Mouse (Mus musculus): ENCODE results near the gene Abcf2.
"Not testable (repeated sequence)": the region's sequence is repeated elsewhere in the genome, so short reads cannot be mapped to it uniquely, and the experiment has no call there.

The Abcf2 gene

DNA sequence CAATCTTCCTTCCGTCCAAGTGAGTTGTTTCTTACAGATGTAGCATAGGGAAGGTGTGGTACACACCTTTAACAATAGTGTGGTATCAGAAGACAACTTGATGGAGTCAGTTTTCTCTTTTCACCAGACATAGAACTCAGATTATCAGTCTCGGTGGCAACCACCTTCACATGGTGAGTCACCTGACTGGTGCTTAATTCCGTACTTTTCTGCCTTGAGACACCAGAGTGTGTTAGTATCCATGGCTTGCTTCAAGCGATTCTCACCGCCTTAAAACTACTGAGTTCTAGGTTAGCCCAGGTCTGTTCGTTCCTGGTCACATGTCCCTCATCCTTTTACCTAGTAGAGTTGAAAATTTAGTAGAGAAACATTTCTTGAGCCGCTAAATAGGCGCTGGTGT, 8.8 kb upstream of the Abcf2 start:
- DNase-seq (ENCODE audit: low spot score), result no peak

- no peak for DNase-seq (ENCODE audit: low spot score)
These were observed 1.1 kb upstream of the Abcf2 start for GRCm38 (mm10) chr5:24578109-24578963.

DNA sequence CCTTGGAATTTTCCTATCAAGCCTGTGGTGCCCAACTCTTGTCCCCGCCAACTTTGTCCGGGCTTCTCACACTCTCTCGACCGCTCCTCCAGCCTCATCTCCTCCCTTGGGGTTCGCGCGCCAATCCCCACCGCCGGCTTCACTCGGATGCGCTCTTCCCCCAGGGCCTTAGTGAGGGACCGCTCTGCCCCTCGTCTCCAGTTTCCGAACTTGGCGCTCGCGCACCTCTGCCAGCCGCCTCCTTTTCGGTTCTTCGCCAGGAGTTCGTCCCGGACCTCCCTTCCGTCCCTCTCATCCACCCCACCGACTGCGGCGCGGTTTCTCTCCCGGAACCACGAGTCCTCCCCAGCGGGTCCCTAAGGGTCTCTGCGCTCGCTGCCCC, 475 bp downstream of the Abcf2 start:
- peak; percentile 49 for DNase-seq (ENCODE audit: low spot score)

- no peak for DNase-seq (ENCODE audit: low spot score)
These were observed 1.3 kb downstream of the Abcf2 start for GRCm38 (mm10) chr5:24575948-24576347.

GRCm38 (mm10) chr5:24556709-24557108, 20.6 kb downstream of the Abcf2 start, which contains the start of gene 4931409K22Rik:
TSS of gene 4931409K22Rik (minus strand) at chr5:24556809.
- no peak for DNase-seq (ENCODE audit: low spot score)

GRCm38 (mm10) chr5:24555335-24555734, 21.9 kb downstream of the Abcf2 start:
- not testable (repeated sequence) for DNase-seq (ENCODE audit: low spot score)

DNA sequence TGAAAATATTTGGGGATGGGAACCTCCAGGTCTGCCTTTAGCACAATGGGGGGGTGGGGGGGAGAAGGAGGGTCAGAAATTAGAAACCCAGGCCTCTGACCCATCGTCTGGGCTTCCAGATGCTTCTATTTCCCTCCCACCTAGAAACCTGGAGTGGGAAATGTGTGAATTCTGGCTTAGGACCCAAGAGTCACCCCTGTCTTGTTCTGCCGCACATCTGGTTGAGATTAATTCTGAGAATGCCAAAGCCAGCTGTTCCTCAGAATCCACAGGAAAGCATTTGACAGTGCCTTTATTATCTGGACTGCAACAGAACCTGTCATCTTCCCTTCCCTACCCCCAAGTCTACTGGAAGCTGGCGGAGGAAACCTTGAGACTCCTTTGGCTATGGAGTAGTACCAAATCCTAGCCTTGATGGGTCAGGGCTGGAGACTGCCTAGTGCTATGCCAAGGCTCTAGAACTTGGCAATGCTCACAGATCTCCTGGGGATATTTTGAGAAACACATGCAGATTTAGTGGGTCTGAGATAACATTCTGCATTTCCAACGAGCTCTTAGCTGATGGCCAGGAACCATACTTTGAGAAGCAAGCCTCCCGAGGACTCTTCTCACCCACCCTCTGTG, 23.5 kb downstream of the Abcf2 start:
- no peak for DNase-seq (ENCODE audit: low spot score)

DNA sequence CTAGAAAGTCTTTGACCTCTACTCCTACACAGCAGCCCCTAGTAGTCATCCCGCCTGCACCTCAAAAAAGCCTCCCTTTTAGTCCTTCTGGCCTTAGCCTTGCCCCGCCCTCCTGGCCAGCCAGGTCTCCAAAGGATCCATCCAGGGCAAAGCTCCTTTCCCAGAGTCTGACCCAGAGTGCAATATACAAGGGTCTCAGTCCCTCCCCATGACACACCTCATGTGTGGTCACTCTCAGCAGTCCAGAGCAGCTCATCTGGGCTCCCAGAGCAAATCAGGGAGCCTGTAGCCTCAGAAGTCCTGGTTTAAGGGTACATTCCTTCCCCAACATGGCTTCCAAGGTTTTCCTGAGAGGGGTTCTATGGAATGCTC, 26.0 kb downstream of the Abcf2 start:
- no peak for DNase-seq (ENCODE audit: low spot score)

DNA sequence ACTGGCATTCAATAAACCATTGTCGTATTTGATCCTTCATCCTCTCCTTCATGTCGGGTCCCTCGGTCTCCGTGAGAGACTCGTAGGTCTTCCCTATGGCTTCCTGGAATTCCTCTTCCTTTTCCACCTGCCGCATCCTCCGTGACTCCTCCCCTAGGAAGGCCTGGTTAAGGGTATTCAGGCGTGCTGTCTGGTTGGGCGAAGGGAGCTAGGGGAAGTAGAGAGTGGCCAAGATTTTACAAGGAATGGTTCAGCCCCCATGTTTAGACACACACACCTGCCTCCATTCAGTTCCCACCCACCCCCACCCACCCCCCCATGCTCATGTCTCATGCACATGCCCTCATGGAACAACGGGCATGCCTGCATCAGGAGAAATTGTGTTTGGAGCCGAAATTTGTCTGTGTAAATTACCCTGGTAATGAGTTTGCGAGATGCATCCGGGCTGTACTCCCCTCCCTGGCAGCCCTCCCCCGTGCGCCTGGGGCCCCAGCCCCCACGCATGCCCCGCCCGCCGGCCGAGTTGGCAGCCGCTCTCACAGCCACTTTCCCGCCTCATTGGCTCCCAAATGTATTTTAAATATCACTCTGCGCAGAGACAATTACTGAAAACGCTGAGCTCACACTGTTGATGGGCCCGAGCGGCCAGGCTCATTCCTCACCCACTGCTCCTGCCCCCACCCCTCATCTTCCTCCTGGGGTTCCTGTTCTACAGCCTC, 26.5 kb downstream of the Abcf2 start:
- no peak for DNase-seq (ENCODE audit: low spot score)

- DNase-seq (ENCODE audit: low spot score), result no peak
These were observed 34.6 kb downstream of the Abcf2 start for GRCm38 (mm10) chr5:24542643-24543042.

- DNase-seq (ENCODE audit: low spot score), result no peak
These were observed 36.1 kb downstream of the Abcf2 start for GRCm38 (mm10) chr5:24541144-24541569.

GRCm38 (mm10) chr5:24540387-24541143, 36.7 kb downstream of the Abcf2 start, which contains the start of gene Asb10:
TSS of gene Asb10 (minus strand) at chr5:24540978.
- no peak for DNase-seq (ENCODE audit: low spot score)

- no peak for DNase-seq (ENCODE audit: low spot score)
These were observed 37.5 kb downstream of the Abcf2 start for GRCm38 (mm10) chr5:24539571-24540296.

- DNase-seq (ENCODE audit: low spot score), result no peak
These were observed 39.6 kb downstream of the Abcf2 start for GRCm38 (mm10) chr5:24537618-24538017.

DNA sequence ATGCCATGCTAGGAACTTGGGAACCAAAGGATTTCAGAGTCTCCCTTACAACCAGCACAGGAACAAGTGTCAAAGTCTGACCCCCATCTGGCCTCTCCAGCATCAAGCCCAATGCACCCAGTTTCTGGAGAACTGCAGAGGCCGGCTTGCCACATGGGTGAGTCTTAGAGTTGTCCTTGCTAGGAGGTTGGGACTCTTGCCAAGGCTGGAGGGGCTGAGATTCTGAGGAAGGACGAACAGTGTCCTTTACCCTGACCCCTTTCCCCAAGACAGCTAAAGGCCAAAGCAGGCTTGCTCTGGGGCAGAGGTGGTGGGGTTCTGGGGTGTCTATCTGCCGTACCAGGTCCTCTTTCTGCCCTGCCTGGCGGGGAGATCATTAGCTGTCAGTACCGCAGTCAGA, 40.8 kb downstream of the Abcf2 start:
- no peak for DNase-seq (ENCODE audit: low spot score)

- DNase-seq (ENCODE audit: low spot score), result no peak
These were observed 41.5 kb downstream of the Abcf2 start for GRCm38 (mm10) chr5:24535731-24536130.

- no peak for DNase-seq (ENCODE audit: low spot score)
These were observed 43.0 kb downstream of the Abcf2 start for GRCm38 (mm10) chr5:24534292-24534691.

- no peak for DNase-seq (ENCODE audit: low spot score)
These were observed 43.9 kb downstream of the Abcf2 start for GRCm38 (mm10) chr5:24533391-24533790.

GRCm38 (mm10) chr5:24530042-24530689, 47.1 kb downstream of the Abcf2 start:
- peak; percentile 93 for DNase-seq (ENCODE audit: low spot score)

- no peak for DNase-seq (ENCODE audit: low spot score)
These were observed 49.5 kb downstream of the Abcf2 start for GRCm38 (mm10) chr5:24527780-24528179.

- DNase-seq (ENCODE audit: low spot score), result peak; percentile 70
These were observed 50.4 kb downstream of the Abcf2 start, which contains the start of gene Gbx1 for GRCm38 (mm10) chr5:24526889-24527230. TSS of gene Gbx1 (minus strand) at chr5:24527202.
